Mouse (Mus musculus): ENCODE measurements around the gene Ric8b. TPM values are rescaled to one million over a fixed set of nuclear protein-coding genes. Genes with fewer than 3 reads are reported as not detected.

Gene Ric8b
- polyA plus RNA-seq, 1 experiment from 2014 or later, result 15.7 TPM

DNA sequence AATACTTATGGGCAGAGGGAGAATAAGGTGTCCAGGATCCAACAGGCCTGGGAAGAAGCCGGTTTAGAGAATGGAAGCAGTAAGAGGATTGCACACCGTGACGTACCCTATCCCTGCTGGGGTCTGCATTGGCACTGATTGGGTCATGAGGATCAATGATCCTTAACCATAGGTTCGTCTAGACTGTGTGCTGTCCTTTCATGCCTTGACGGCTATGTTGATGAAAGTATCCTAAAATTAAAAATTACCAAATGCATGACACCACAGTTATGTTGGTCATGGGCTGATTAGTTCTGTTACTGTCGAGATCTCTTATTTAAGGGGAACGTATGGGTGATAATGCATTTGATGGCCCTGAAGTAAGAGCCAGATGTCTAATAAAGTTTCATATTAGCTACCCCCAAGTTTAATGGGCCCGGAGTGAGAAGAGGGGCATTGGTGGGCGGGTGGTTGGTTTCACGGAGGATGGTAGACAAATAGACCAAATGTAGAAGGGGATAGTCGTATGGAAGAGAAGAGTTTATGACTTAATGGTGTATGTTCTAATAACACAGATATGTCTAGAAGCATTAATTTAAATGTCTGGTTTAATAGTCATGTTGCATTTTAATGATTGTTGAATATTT lies 108.5 kb downstream of the Ric8b start:
- peak; percentile 98 for ATAC-seq (replicated peaks; ENCODE audit: extremely low read depth, insufficient read depth, low FRiP score)
- Histone ChIP-seq H3K36me3 (ENCODE audit: control insufficient read depth, insufficient read depth) (no peaks in the 10 kb centered on the region), H3K27me3 (ENCODE audit: control insufficient read depth, insufficient read depth, low read length) (no peaks in the 10 kb centered on the region), H3K4me3 (ENCODE audit: low read length) (no peak overlapping the region), H3K9ac (ENCODE audit: low read length) (no peak overlapping the region), H3K4me1 (ENCODE audit: control insufficient read depth, insufficient read depth, low read length) (no peaks in the 10 kb centered on the region), H3K9me3 (replicated peaks; ENCODE audit: control insufficient read depth, low read length) (peaks cover 4% of the 10 kb centered on the region; the same call in 1 of the 2 replicates), H3K27ac (ENCODE audit: low read length) (no peak overlapping the region), H3K4me2 (ENCODE audit: low read depth, low read length) (no peak overlapping the region)
- 85% methylated on average over 11 of the region's 11 CpGs for WGBS

GRCm38 (mm10) chr10:85027619-85028175 lies 110.3 kb downstream of the Ric8b start:
- no peak for ATAC-seq (replicated peaks; ENCODE audit: extremely low read depth, insufficient read depth, low FRiP score)
- Histone ChIP-seq H3K4me3 (ENCODE audit: low read length) (no peak overlapping the region), H3K9me3 (replicated peaks; ENCODE audit: control insufficient read depth, low read length) (peaks cover 4% of the 10 kb centered on the region; the same call in 1 of the 2 replicates), H3K27me3 (ENCODE audit: control insufficient read depth, insufficient read depth, low read length) (no peaks in the 10 kb centered on the region), H3K4me1 (ENCODE audit: control insufficient read depth, insufficient read depth, low read length) (no peaks in the 10 kb centered on the region), H3K27ac (ENCODE audit: low read length) (no peak overlapping the region), H3K4me2 (ENCODE audit: low read depth, low read length) (no peak overlapping the region), H3K36me3 (ENCODE audit: control insufficient read depth, insufficient read depth) (no peaks in the 10 kb centered on the region), H3K9ac (ENCODE audit: low read length) (no peak overlapping the region)
- 67% methylated on average over 10 of the region's 10 CpGs for WGBS

DNA sequence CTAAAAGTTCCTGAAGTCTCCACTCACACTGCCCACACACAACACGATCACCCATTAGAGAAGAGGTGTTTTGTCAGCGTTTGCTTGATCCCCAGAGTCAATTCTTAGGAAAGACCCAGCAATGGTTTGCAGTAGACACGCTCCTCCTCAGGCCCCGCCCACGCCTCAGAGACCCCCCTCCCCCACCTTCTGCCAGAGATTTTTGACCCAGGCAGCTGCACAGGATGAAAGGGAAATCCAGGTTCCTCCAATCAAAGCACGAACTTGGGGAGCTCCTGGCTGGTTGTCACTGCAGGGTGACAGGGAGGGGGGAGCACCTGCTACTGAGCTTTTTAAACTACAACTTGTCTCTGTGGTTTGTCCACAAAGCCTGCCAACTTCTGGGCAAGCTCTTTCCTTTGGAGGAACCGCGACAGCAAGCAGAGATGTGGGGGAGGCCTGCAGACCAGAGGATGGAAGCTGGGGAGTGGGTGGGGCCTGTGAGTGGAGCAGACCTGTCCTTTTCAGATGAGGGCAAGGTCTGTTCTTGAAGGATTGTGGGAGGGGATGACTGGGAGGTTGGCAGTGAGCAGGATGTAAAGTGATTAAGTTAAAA lies 117.8 kb downstream of the Ric8b start:
- no peak overlapping the region for H3K27ac ChIP-seq (ENCODE audit: low read length)
- H3K36me3 ChIP-seq (ENCODE audit: control insufficient read depth, insufficient read depth), result no peaks in the 10 kb centered on the region

GRCm38 (mm10) chr10:85038147-85038546 lies 120.7 kb downstream of the Ric8b start:
- Histone ChIP-seq H3K4me3 (ENCODE audit: low read length) (no peak overlapping the region), H3K9me3 (replicated peaks; ENCODE audit: control insufficient read depth, low read length) (no peaks in the 10 kb centered on the region), H3K4me1 (ENCODE audit: control insufficient read depth, insufficient read depth, low read length) (0 out of 2 replicates have a peak, but pooled peaks cover 6% of the 10 kb centered on the region), H3K27me3 (ENCODE audit: control insufficient read depth, insufficient read depth, low read length) (no peaks in the 10 kb centered on the region), H3K9ac (ENCODE audit: low read length) (no peak overlapping the region), H3K27ac (ENCODE audit: low read length) (no peak overlapping the region), H3K4me2 (ENCODE audit: low read depth, low read length) (no peak overlapping the region), H3K36me3 (ENCODE audit: control insufficient read depth, insufficient read depth) (no peaks in the 10 kb centered on the region)
- WGBS, result 59% methylated on average over 10 of the region's 10 CpGs
- ATAC-seq (replicated peaks; ENCODE audit: extremely low read depth, insufficient read depth, low FRiP score), result no peak

More for the DNA sequence above, 117.8 kb downstream of the Ric8b start:
- 0 out of 2 replicates have a peak, but pooled peaks cover 6% of the 10 kb centered on the region for H3K4me1 ChIP-seq (ENCODE audit: control insufficient read depth, insufficient read depth, low read length)
- H3K4me3 ChIP-seq (ENCODE audit: low read length), result no peak overlapping the region
- ATAC-seq (replicated peaks; ENCODE audit: extremely low read depth, insufficient read depth, low FRiP score), result no peak
- no peaks in the 10 kb centered on the region for H3K27me3 ChIP-seq (ENCODE audit: control insufficient read depth, insufficient read depth, low read length)
- no peak overlapping the region for H3K9ac ChIP-seq (ENCODE audit: low read length)
- peaks cover 2% of the 10 kb centered on the region; the same call in 1 of the 2 replicates for H3K9me3 ChIP-seq (replicated peaks; ENCODE audit: control insufficient read depth, low read length)
- H3K4me2 ChIP-seq (ENCODE audit: low read depth, low read length), result no peak overlapping the region
- WGBS, result 22% methylated on average over 8 of the region's 8 CpGs

DNA sequence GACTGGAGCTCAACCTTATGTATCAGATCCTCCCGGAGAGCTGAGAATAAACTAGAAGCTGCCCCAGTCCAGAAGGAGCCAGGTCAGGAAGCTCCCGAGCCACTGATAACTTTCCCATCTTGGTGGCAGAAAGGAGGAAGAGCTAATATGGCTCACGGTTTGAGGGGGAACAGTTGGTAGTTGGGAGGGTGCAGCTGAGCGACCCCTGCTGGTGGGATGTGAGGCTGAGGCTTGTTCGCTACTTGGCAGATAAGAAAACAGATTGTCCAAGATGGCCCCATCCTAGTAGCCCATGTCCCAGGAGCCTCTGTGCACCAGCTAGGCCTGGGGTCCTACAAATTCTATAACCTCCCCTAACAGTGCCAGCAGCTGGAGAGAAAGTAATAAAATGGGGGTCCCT lies 121.4 kb downstream of the Ric8b start:
- H3K36me3 ChIP-seq (ENCODE audit: control insufficient read depth, insufficient read depth), result no peaks in the 10 kb centered on the region
- H3K4me2 ChIP-seq (ENCODE audit: low read depth, low read length), result no peak overlapping the region
- H3K9ac ChIP-seq (ENCODE audit: low read length), result no peak overlapping the region
- H3K4me1 ChIP-seq (ENCODE audit: control insufficient read depth, insufficient read depth, low read length), result 0 out of 2 replicates have a peak, but pooled peaks cover 6% of the 10 kb centered on the region
- no peak overlapping the region for H3K4me3 ChIP-seq (ENCODE audit: low read length)
- no peak for ATAC-seq (replicated peaks; ENCODE audit: extremely low read depth, insufficient read depth, low FRiP score)
- no peaks in the 10 kb centered on the region for H3K9me3 ChIP-seq (replicated peaks; ENCODE audit: control insufficient read depth, low read length)
- no peak overlapping the region for H3K27ac ChIP-seq (ENCODE audit: low read length)
- H3K27me3 ChIP-seq (ENCODE audit: control insufficient read depth, insufficient read depth, low read length), result no peaks in the 10 kb centered on the region
- WGBS, result 82% methylated on average over 5 of the region's 5 CpGs

DNA sequence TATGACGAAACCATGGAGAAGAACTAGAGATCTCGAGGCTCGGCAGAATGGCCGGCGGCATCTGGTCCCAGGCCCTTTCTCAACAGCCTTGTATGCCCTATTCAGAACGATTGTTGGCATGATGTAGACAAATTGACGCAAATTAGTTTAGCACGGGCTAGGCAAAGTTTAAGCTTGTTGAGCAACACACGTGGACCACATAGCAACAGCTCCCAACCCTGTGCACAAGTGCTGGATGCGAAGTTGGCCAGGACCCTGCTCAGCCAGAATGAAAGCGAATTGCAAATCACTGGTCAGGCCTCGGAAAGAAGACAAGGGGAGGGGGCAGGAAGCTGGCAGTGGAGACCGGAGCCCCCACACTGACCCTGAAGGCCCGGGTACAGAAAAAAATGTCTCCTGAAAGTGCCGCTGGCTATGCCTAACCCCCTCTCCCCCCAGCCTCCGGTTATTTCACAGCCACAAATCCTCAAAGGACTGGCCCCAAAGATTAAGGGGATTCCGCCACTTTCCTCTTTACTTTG lies 126.8 kb downstream of the Ric8b start:
- H3K4me2 ChIP-seq (ENCODE audit: low read depth, low read length), result peak overlapping the region; percentile 71
- H3K9me3 ChIP-seq (replicated peaks; ENCODE audit: control insufficient read depth, low read length), result no peaks in the 10 kb centered on the region
- peak overlapping the region; percentile 40 for H3K4me3 ChIP-seq (ENCODE audit: low read length)
- ATAC-seq (replicated peaks; ENCODE audit: extremely low read depth, insufficient read depth, low FRiP score), result no peak
- H3K4me1 ChIP-seq (ENCODE audit: control insufficient read depth, insufficient read depth, low read length), result peaks cover 7% of the 10 kb centered on the region
- H3K27me3 ChIP-seq (ENCODE audit: control insufficient read depth, insufficient read depth, low read length), result no peaks in the 10 kb centered on the region
- WGBS, result 39% methylated on average over 17 of the region's 17 CpGs
- H3K9ac ChIP-seq (ENCODE audit: low read length), result peak overlapping the region; percentile 63
- H3K27ac ChIP-seq (ENCODE audit: low read length), result peak overlapping the region; percentile 61
- H3K36me3 ChIP-seq (ENCODE audit: control insufficient read depth, insufficient read depth), result no peaks in the 10 kb centered on the region

GRCm38 (mm10) chr10:85044732-85045720 lies 127.6 kb downstream of the Ric8b start:
- peak overlapping the region; percentile 40 for H3K4me3 ChIP-seq (ENCODE audit: low read length)
- peak overlapping the region; percentile 71 for H3K4me2 ChIP-seq (ENCODE audit: low read depth, low read length)
- no peaks in the 10 kb centered on the region for H3K9me3 ChIP-seq (replicated peaks; ENCODE audit: control insufficient read depth, low read length)
- peak overlapping the region; percentile 61 for H3K27ac ChIP-seq (ENCODE audit: low read length)
- WGBS, result 10% methylated on average over 24 of the region's 24 CpGs
- no peaks in the 10 kb centered on the region for H3K27me3 ChIP-seq (ENCODE audit: control insufficient read depth, insufficient read depth, low read length)
- ATAC-seq (replicated peaks; ENCODE audit: extremely low read depth, insufficient read depth, low FRiP score), result peak; percentile 41; the same call in 1 of the 2 replicates
- peaks cover 7% of the 10 kb centered on the region for H3K4me1 ChIP-seq (ENCODE audit: control insufficient read depth, insufficient read depth, low read length)
- no peaks in the 10 kb centered on the region for H3K36me3 ChIP-seq (ENCODE audit: control insufficient read depth, insufficient read depth)
- peak overlapping the region; percentile 63 for H3K9ac ChIP-seq (ENCODE audit: low read length)

- no peak overlapping the region for H3K27ac ChIP-seq (ENCODE audit: low read length)
- H3K4me1 ChIP-seq (ENCODE audit: control insufficient read depth, insufficient read depth, low read length), result peaks cover 7% of the 10 kb centered on the region
- ATAC-seq (replicated peaks; ENCODE audit: extremely low read depth, insufficient read depth, low FRiP score), result no peak
- 23% methylated on average over 5 of the region's 5 CpGs for WGBS
- no peak overlapping the region for H3K9ac ChIP-seq (ENCODE audit: low read length)
- 0 out of 2 replicates have a peak overlapping the region, but pooled peaks have one; percentile 15 for H3K4me2 ChIP-seq (ENCODE audit: low read depth, low read length)
- H3K36me3 ChIP-seq (ENCODE audit: control insufficient read depth, insufficient read depth), result no peaks in the 10 kb centered on the region
- no peaks in the 10 kb centered on the region for H3K27me3 ChIP-seq (ENCODE audit: control insufficient read depth, insufficient read depth, low read length)
- H3K9me3 ChIP-seq (replicated peaks; ENCODE audit: control insufficient read depth, low read length), result no peaks in the 10 kb centered on the region
- H3K4me3 ChIP-seq (ENCODE audit: low read length), result no peak overlapping the region
These were observed 129.2 kb downstream of the Ric8b start for GRCm38 (mm10) chr10:85046585-85046984.

All from heart, embryonic 16.5 days (tissue).